Mouse (Mus musculus): ENCODE measurements around the gene Pkd1l3. TPM values are rescaled to one million over a fixed set of nuclear protein-coding genes. Genes with fewer than 3 reads are reported as not detected.

Gene Pkd1l3
- 0.26 and 0.28 TPM in 2 replicates for polyA plus RNA-seq (2015; fragmentation: Nextera tagmentation; extraction: Ambion mirVana)

DNA sequence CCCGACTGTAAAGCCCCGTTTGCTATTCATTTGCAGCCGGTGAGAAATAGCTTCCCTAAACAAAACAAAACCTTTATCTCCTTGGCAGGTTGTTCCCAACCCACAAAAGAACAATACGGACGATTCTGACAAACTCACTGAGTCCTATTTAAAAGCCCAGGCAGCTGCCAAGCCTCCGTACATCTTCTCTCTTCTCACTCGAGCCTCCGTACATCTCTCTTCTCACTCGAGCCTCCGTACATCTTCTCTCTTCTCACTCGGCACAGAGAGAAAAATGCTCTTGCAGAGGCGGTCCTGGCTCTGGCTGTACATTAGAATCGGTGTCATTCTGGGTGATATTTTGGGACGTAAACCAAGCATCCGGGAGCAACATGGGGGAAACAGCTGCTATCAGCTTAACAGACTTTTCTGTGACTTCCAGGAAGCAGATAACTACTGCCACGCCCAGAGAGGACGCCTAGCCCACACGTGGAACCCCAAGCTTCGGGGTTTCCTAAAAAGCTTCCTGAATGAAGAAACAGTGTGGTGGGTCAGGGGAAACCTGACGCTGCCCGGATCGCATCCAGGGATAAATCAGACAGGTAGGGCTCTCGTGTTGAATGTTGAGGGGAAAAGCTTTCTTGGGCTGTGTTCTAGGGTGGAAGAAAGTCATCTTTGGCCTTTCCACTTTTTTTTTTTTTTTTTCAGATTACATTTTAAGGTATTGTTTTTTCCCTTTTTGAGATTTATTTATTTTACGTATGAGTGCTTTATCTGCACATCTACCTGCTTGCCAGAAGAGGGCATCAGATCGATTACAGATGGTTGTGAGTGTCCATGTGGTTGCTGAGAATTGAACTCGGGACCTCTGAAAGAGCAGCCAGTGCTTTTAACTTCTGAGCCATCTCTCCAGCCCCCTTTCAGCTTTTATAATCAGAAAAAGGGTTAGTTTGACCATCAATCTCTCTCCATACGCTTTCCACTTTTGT lies at the start of gene Pkd1l3:
TSS of gene Pkd1l3 (plus strand) at position 275 of the 968 bp plus-strand sequence.
- peak within 1 kb of the TSS; percentile 66 for H3K4me2 ChIP-seq (ENCODE audit: low read depth, low read length)
- TF ChIP-seq EP300 (IDR thresholded peaks at IDR 0.05; ENCODE audit: low read depth) (peak; percentile 69), CTCF (IDR thresholded peaks at IDR 0.05; ENCODE audit: low read depth) (peak; percentile 25; the same call in 1 of the 2 replicates)
- no peaks in the 10 kb centered on the region for H3K36me3 ChIP-seq (replicated peaks; ENCODE audit: insufficient read depth, low read length)
- peak; percentile 52 for DNase-seq
- peak within 1 kb of the TSS; percentile 48 for H3K4me3 ChIP-seq (ENCODE audit: low read depth, low read length)
- ATAC-seq = peak; percentile 75
- peak within 1 kb of the TSS; percentile 60 for H3K27ac ChIP-seq (ENCODE audit: low read depth)
- 29% methylated on average over 27 of the region's 27 CpGs for WGBS (ENCODE audit: insufficient replicate concordance)
- H3K9ac ChIP-seq (replicated peaks) = peak within 1 kb of the TSS; percentile 52
- peaks cover 2% of the 10 kb centered on the region; the same call in 1 of the 2 replicates for H3K9me3 ChIP-seq (ENCODE audit: low read length)
- no peaks in the 10 kb centered on the region for H3K27me3 ChIP-seq (ENCODE audit: insufficient read depth, low read length)
- H3K4me1 ChIP-seq (ENCODE audit: insufficient read depth) = peaks cover 11% of the 10 kb centered on the region; the same call in 1 of the 2 replicates

DNA sequence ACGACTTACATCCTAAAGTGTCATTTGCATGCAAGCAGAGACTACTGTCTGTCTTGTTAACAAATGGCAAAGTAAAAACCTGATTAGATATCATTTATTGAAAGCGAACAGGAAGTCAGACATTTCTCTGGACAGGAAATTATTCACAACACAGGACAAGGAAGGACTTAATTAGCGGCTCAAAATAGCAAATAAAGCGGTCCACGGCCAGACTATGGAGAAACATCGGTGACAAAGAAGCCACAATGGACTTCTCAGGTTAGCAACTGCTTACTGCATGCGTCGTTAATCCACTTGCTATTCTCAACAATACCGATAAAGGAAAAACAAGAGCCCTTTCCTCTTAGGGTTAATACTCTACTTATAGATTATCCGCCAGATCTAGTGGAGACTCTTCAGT lies 49.6 kb upstream of the Pkd1l3 start:
- Histone ChIP-seq H3K4me3 (ENCODE audit: low read depth, low read length) (peak overlapping the region; percentile 97), H3K27me3 (ENCODE audit: insufficient read depth, low read length) (no peaks in the 10 kb centered on the region), H3K9me3 (ENCODE audit: low read length) (no peaks in the 10 kb centered on the region), H3K36me3 (replicated peaks; ENCODE audit: insufficient read depth, low read length) (peaks cover 32% of the 10 kb centered on the region), H3K27ac (ENCODE audit: low read depth) (peak overlapping the region; percentile 99), H3K9ac (replicated peaks) (peak overlapping the region; percentile 88), H3K4me1 (ENCODE audit: insufficient read depth) (peaks cover 18% of the 10 kb centered on the region), H3K4me2 (ENCODE audit: low read depth, low read length) (peak overlapping the region; percentile 87)
- ATAC-seq (no peak), DNase-seq (no peak)
- TF ChIP-seq CTCF (IDR thresholded peaks at IDR 0.05; ENCODE audit: low read depth) = no peak
- TF ChIP-seq EP300 (IDR thresholded peaks at IDR 0.05; ENCODE audit: low read depth) = no peak
- WGBS (ENCODE audit: insufficient replicate concordance) = 3% methylated on average over 10 of the region's 10 CpGs

DNA sequence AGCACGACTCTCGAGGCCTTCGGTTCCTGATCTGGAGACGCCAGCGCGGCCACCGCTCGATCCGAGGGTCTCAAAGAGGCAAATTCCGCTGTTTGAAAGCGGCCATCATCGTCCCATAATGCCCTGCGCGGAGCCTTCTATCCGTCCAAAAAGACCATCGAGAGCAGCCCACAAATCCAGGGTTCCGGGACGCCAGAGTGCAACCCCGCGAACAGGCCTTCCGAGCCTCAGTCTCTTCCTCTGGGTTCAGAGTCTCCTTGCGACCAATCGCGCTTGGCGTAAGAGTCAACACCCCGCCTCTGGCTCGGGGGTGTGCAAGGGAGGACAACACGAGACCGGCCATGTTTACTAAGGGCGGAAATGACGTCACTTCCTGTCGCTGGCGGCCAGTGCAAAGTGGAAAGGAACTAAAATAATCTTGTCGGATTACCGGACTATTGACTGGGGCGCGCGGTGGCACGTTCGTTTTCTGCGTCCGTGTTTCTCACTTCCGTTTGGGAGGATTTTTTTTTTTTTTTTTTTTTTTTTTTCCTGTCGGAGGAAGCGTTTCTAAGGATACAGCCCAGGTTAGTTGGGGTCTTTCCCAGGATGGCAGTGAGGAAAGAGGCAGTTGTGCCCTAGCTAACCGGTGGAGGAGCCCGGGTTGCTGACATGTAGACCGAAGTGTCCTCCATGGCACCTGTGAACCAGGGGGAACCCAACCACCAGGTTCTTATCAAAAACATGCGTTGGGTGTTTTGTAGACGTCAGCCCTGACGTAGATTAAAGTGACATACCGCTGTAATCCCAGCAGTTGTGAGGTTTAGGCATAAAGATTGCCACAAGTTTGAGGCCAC lies 48.6 kb upstream of the Pkd1l3 start, which contains the start of the genes Dhx38 and Txnl4b:
TSS of gene Dhx38 (minus strand) at position 364 of the 836 bp plus-strand sequence.
TSS of gene Txnl4b (plus strand) at position 395 of the 836 bp plus-strand sequence.
- Histone ChIP-seq H3K36me3 (replicated peaks; ENCODE audit: insufficient read depth, low read length) (peaks cover 29% of the 10 kb centered on the region), H3K27me3 (ENCODE audit: insufficient read depth, low read length) (no peaks in the 10 kb centered on the region), H3K9ac (replicated peaks) (peak within 1 kb of the TSS; percentile 88), H3K4me2 (ENCODE audit: low read depth, low read length) (peak within 1 kb of the TSS; percentile 87), H3K9me3 (ENCODE audit: low read length) (no peaks in the 10 kb centered on the region), H3K4me1 (ENCODE audit: insufficient read depth) (peaks cover 18% of the 10 kb centered on the region), H3K27ac (ENCODE audit: low read depth) (peak within 1 kb of the TSS; percentile 99), H3K4me3 (ENCODE audit: low read depth, low read length) (peak within 1 kb of the TSS; percentile 97)
- peak; percentile 97 for DNase-seq
- TF ChIP-seq EP300 (IDR thresholded peaks at IDR 0.05; ENCODE audit: low read depth) (peak; percentile 76), CTCF (IDR thresholded peaks at IDR 0.05; ENCODE audit: low read depth) (no peak)
- ATAC-seq = peak; percentile 98
- under 1% methylated on average over 52 of the region's 52 CpGs for WGBS (ENCODE audit: insufficient replicate concordance)

DNA sequence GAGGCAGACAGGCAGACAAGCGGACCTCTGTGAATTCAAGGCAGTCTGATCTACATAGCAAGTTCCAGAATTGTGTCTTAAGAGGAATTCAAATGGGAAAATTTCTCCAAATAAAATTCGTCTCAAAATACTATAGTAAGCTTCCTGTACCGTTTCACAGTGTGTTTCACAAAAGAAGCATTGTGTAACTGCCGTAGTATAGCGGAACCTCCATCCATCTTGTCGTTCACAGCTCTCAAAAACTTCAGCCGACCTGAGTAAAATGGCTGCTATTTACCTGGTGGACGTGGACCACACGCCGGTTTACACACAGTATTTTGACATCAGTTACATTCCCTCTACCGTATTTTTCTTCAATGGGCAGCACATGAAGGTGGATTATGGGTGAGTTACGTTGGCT lies 43.2 kb upstream of the Pkd1l3 start:
- H3K4me2 ChIP-seq (ENCODE audit: low read depth, low read length) = no peak overlapping the region
- no peak overlapping the region for H3K9ac ChIP-seq (replicated peaks)
- peak overlapping the region; percentile 72 for H3K27ac ChIP-seq (ENCODE audit: low read depth)
- peaks cover 37% of the 10 kb centered on the region for H3K36me3 ChIP-seq (replicated peaks; ENCODE audit: insufficient read depth, low read length)
- WGBS (ENCODE audit: insufficient replicate concordance) = 81% methylated on average over 12 of the region's 12 CpGs
- no peak overlapping the region for H3K4me3 ChIP-seq (ENCODE audit: low read depth, low read length)
- no peaks in the 10 kb centered on the region for H3K27me3 ChIP-seq (ENCODE audit: insufficient read depth, low read length)
- no peak for ATAC-seq
- H3K4me1 ChIP-seq (ENCODE audit: insufficient read depth) = peaks cover 8% of the 10 kb centered on the region
- TF ChIP-seq EP300 (IDR thresholded peaks at IDR 0.05; ENCODE audit: low read depth) (no peak), CTCF (IDR thresholded peaks at IDR 0.05; ENCODE audit: low read depth) (no peak)
- no peaks in the 10 kb centered on the region for H3K9me3 ChIP-seq (ENCODE audit: low read length)
- DNase-seq = no peak

GRCm38 (mm10) chr8:109576311-109576710 lies 38.0 kb upstream of the Pkd1l3 start:
- Histone ChIP-seq H3K27me3 (ENCODE audit: insufficient read depth, low read length) (no peaks in the 10 kb centered on the region), H3K4me2 (ENCODE audit: low read depth, low read length) (peak overlapping the region; percentile 67), H3K9me3 (ENCODE audit: low read length) (no peaks in the 10 kb centered on the region), H3K36me3 (replicated peaks; ENCODE audit: insufficient read depth, low read length) (peaks cover 42% of the 10 kb centered on the region), H3K27ac (ENCODE audit: low read depth) (peak overlapping the region; percentile 12; the same call in 1 of the 2 replicates), H3K4me1 (ENCODE audit: insufficient read depth) (no peaks in the 10 kb centered on the region), H3K4me3 (ENCODE audit: low read depth, low read length) (peak overlapping the region; percentile 56), H3K9ac (replicated peaks) (peak overlapping the region; percentile 77)
- WGBS (ENCODE audit: insufficient replicate concordance) = 57% methylated on average over 4 of the region's 4 CpGs
- TF ChIP-seq EP300 (IDR thresholded peaks at IDR 0.05; ENCODE audit: low read depth) (no peak), CTCF (IDR thresholded peaks at IDR 0.05; ENCODE audit: low read depth) (no peak)
- ATAC-seq (no peak), DNase-seq (no peak)
